Mouse (Mus musculus) intestine, embryonic 14.5 days (tissue): ENCODE data around the gene Rnf128. TPM values are rescaled to one million over a fixed set of nuclear protein-coding genes. Genes with fewer than 3 reads are reported as not detected.

Source experiments
- ATAC-seq: fragments of 200-750 bp; cut with Nextera tagmentation; replicated peaks from 2 replicates; pipeline ENCODE4 v1.8.0; 2017; ENCODE audit warnings: low read depth, moderate number of reproducible peaks, moderate TSS enrichment, moderate library complexity; ENCODE audit not compliant: low FRiP score, low TSS enrichment
- DNase-seq: peaks from one replicate; pipeline ENCODE4 v3.0.0-alpha.2; 2018; ENCODE audit warnings: low spot score
- H3K27ac ChIP-seq: fragments of 300-500 bp; sonication (generic); 2 replicates; pipeline ENCODE4 v1.5.1; 2014; ENCODE audit warnings: low read depth, mild to moderate bottlenecking, control low read depth
- H3K27me3 ChIP-seq: fragments of 300-500 bp; sonication (generic); replicated peaks from 2 replicates; pipeline ENCODE4 v1.6.1; 2014; ENCODE audit warnings: low read length, control low read depth; ENCODE audit not compliant: control insufficient read depth, insufficient read depth
- H3K36me3 ChIP-seq: fragments of 300-500 bp; sonication (generic); 2 replicates; pipeline ENCODE4 v1.6.1; 2014; ENCODE audit warnings: low read length, control low read depth; ENCODE audit not compliant: control insufficient read depth, insufficient read depth
- H3K4me1 ChIP-seq: fragments of 300-500 bp; sonication (generic); replicated peaks from 2 replicates; pipeline ENCODE4 v1.6.1; 2014; ENCODE audit warnings: low read length, control low read depth, mixed read lengths; ENCODE audit not compliant: control insufficient read depth, insufficient read depth
- H3K4me2 ChIP-seq: fragments of 300-500 bp; sonication (generic); 2 replicates; pipeline ENCODE4 v1.6.1; 2014; ENCODE audit warnings: low read length
- H3K4me3 ChIP-seq: fragments of 300-500 bp; sonication (generic); 2 replicates; pipeline ENCODE4 v1.5.1; 2014; ENCODE audit warnings: low read depth, low read length, control low read depth, mixed read lengths
- H3K9ac ChIP-seq: fragments of 300-500 bp; sonication (generic); 2 replicates; pipeline ENCODE4 v1.6.1; 2014; ENCODE audit warnings: mild to moderate bottlenecking, low read length
- H3K9me3 ChIP-seq: fragments of 300-500 bp; sonication (generic); 2 replicates; pipeline ENCODE4 v1.6.1; 2016; ENCODE audit warnings: low read length, control low read depth; ENCODE audit not compliant: control insufficient read depth
- WGBS: fragments of 180-500 bp; shearing (Covaris S2); extraction: QIAGEN DNeasy Blood & Tissue Kit; methylation state at CpG from one replicate; pipeline ENCODE4 v1.1.7; 2014; 5-methylcytosine and 5-hydroxymethylcytosine counted together
- polyA plus RNA-seq: library from polyadenylated mRNA; unstranded; fragments of >200 nt; fragmentation: Nextera tagmentation; extraction: Ambion mirVana; gene quantifications from 2 replicates; pipeline ENCODE4 v1.2.1, GENCODE M21; 2014

Gene Rnf128
- polyA plus RNA-seq = 99.4 and 101 TPM in 2 replicates

- H3K4me3 ChIP-seq = peak within 1 kb of the TSS; percentile 27
- H3K9me3 ChIP-seq = no peaks in the 10 kb centered on the region
- H3K4me1 ChIP-seq = no peaks in the 10 kb centered on the region
- no peaks in the 10 kb centered on the region for H3K36me3 ChIP-seq
- H3K4me2 ChIP-seq = peak within 1 kb of the TSS; percentile 20; the same call in 1 of the 2 replicates
- no peaks in the 10 kb centered on the region for H3K27me3 ChIP-seq
- WGBS = 60% methylated on average over 8 of the region's 8 CpGs
- no peak for DNase-seq
- ATAC-seq = peak; percentile 86
- H3K9ac ChIP-seq = peak within 1 kb of the TSS; percentile 29; the same call in 1 of the 2 replicates
- no peak within 1 kb of the TSS for H3K27ac ChIP-seq
Observed at GRCm38 (mm10) chrX:139562925-139563461, at the start of gene Rnf128. Rnf128 (plus strand) TSS chrX:139563316.

GRCm38 (mm10) chrX:139516156-139516555 lies 47.0 kb upstream of the Rnf128 start:
- no peak for DNase-seq
- Histone ChIP-seq H3K4me1 (no peaks in the 10 kb centered on the region), H3K4me3 (no peak overlapping the region), H3K27ac (no peak overlapping the region), H3K27me3 (no peaks in the 10 kb centered on the region), H3K9me3 (no peaks in the 10 kb centered on the region), H3K9ac (no peak overlapping the region), H3K4me2 (no peak overlapping the region), H3K36me3 (no peaks in the 10 kb centered on the region)
- ATAC-seq = no peak
- 77% methylated on average over 2 of the region's 2 CpGs for WGBS

GRCm38 (mm10) chrX:139519251-139519650 lies 43.9 kb upstream of the Rnf128 start:
- DNase-seq = no peak
- no peaks in the 10 kb centered on the region for H3K4me1 ChIP-seq
- WGBS = 66% methylated on average over 2 of the region's 2 CpGs
- H3K9me3 ChIP-seq = no peaks in the 10 kb centered on the region
- H3K9ac ChIP-seq = no peak overlapping the region
- no peaks in the 10 kb centered on the region for H3K27me3 ChIP-seq
- no peak overlapping the region for H3K4me2 ChIP-seq
- no peak overlapping the region for H3K27ac ChIP-seq
- no peak for ATAC-seq
- no peak overlapping the region for H3K4me3 ChIP-seq
- no peaks in the 10 kb centered on the region for H3K36me3 ChIP-seq

GRCm38 (mm10) chrX:139524303-139525091 lies 38.6 kb upstream of the Rnf128 start:
- Histone ChIP-seq H3K9ac (no peak overlapping the region), H3K27me3 (no peaks in the 10 kb centered on the region), H3K4me3 (no peak overlapping the region), H3K4me2 (no peak overlapping the region), H3K9me3 (no peaks in the 10 kb centered on the region), H3K36me3 (no peaks in the 10 kb centered on the region), H3K27ac (no peak overlapping the region), H3K4me1 (no peaks in the 10 kb centered on the region)
- WGBS = 57% methylated on average over 5 of the region's 5 CpGs
- peak; percentile 71; the same call in 1 of the 2 replicates for ATAC-seq
- peak; percentile 53 for DNase-seq

- Histone ChIP-seq H3K9ac (no peak overlapping the region), H3K4me2 (no peak overlapping the region), H3K27ac (no peak overlapping the region), H3K27me3 (no peaks in the 10 kb centered on the region), H3K36me3 (no peaks in the 10 kb centered on the region), H3K9me3 (no peaks in the 10 kb centered on the region), H3K4me3 (no peak overlapping the region), H3K4me1 (no peaks in the 10 kb centered on the region)
- DNase-seq (no peak), ATAC-seq (no peak)
- WGBS = 77% methylated on average over 2 of the region's 2 CpGs
Observed at GRCm38 (mm10) chrX:139525724-139526123, 37.4 kb upstream of the Rnf128 start.

- ATAC-seq (no peak), DNase-seq (no peak)
- Histone ChIP-seq H3K4me1 (no peaks in the 10 kb centered on the region), H3K4me3 (no peak overlapping the region), H3K9me3 (no peaks in the 10 kb centered on the region), H3K27me3 (no peaks in the 10 kb centered on the region), H3K9ac (no peak overlapping the region), H3K4me2 (no peak overlapping the region), H3K27ac (no peak overlapping the region), H3K36me3 (no peaks in the 10 kb centered on the region)
- 65% methylated on average over 4 of the region's 4 CpGs for WGBS
Observed at GRCm38 (mm10) chrX:139526984-139527383, 36.1 kb upstream of the Rnf128 start.

GRCm38 (mm10) chrX:139529678-139530077 lies 33.4 kb upstream of the Rnf128 start:
- Histone ChIP-seq H3K4me3 (no peak overlapping the region), H3K27me3 (no peaks in the 10 kb centered on the region)

GRCm38 (mm10) chrX:139532293-139532692 lies 30.8 kb upstream of the Rnf128 start:
- Histone ChIP-seq H3K9ac (no peak overlapping the region), H3K27me3 (no peaks in the 10 kb centered on the region), H3K27ac (no peak overlapping the region), H3K36me3 (no peaks in the 10 kb centered on the region), H3K4me3 (no peak overlapping the region), H3K9me3 (no peaks in the 10 kb centered on the region), H3K4me2 (no peak overlapping the region), H3K4me1 (no peaks in the 10 kb centered on the region)
- ATAC-seq = no peak
- no peak for DNase-seq
- WGBS = 72% methylated on average over 4 of the region's 4 CpGs

More at GRCm38 (mm10) chrX:139529678-139530077, 33.4 kb upstream of the Rnf128 start:
- ATAC-seq = no peak
- Histone ChIP-seq H3K27ac (no peak overlapping the region), H3K4me1 (no peaks in the 10 kb centered on the region), H3K9me3 (no peaks in the 10 kb centered on the region), H3K4me2 (no peak overlapping the region), H3K9ac (no peak overlapping the region), H3K36me3 (no peaks in the 10 kb centered on the region)
- DNase-seq = no peak
